Mouse (Mus musculus) adrenal gland, adult 2 months (tissue): ENCODE results near the gene Unc80. TPM values are rescaled to one million over a fixed set of nuclear protein-coding genes. Genes with fewer than 3 reads are reported as not detected.
"Not testable (repeated sequence)": the region's sequence is repeated elsewhere in the genome, so short reads cannot be mapped to it uniquely, and the experiment has no call there.

ENCODE experiments used
- DNase-seq: peaks from one replicate; pipeline ENCODE4 v3.0.0; 2021
- polyA plus RNA-seq: library from polyadenylated mRNA; depleted of rRNA; stranded (reverse); fragments of >200 nt; gene quantifications from 2 replicates; pipeline ENCODE4 v1.2.3, GENCODE M21; 2012
- total RNA-seq, 2 experiments: library from RNA; stranded (reverse); gene quantifications; 2 replicates each; pipeline ENCODE4 v1.2.3; 2021

The Unc80 gene
- total and polyA plus RNA-seq, 3 experiments = 1.2 to 11.9 (median 9.6) TPM

- DNase-seq = no peak
Observed at GRCm38 (mm10) chr1:66617188-66617587, 149.0 kb downstream of the Unc80 start.

GRCm38 (mm10) chr1:66638177-66638576 lies 170.0 kb downstream of the Unc80 start:
- no peak for DNase-seq

DNA sequence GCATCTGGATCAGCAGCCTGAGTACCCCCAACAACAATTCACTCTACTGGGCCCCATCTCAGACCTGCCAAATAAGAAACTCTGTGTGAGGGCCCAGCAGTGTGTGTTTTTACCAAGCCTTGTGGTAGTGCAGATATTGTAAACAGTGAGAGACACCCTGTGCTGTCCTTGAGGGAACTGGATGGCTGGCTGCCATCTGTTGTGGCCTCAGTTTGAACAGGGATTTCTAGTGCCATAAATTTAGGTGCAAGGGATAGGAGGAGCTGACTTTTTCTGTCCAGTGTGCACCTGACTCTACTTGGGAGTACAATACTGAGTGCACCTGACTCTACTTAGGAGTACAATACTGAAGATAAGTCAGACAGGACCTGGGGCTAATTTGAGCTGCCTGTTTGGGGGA lies 178.7 kb downstream of the Unc80 start:
- peak; percentile 57 for DNase-seq

DNA sequence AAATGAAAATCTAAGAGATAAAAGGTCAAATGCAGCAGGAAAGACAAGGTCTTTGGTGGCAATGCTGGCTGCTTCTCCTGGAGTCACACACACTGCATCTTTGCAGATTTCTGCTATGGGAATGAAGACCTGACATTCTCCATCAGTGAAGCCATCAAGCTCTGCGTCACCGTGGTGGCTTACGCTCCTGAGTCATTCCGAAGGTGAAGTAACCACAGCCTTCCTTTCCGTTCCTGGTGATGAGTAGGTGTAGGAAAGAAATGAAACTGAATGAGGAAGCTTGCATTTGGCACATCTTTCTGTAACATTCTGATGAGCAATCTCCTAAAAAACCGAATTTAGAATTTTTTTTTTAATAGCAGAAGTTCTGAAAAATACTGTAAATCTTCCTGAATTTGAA lies 181.4 kb downstream of the Unc80 start:
- DNase-seq = no peak

DNA sequence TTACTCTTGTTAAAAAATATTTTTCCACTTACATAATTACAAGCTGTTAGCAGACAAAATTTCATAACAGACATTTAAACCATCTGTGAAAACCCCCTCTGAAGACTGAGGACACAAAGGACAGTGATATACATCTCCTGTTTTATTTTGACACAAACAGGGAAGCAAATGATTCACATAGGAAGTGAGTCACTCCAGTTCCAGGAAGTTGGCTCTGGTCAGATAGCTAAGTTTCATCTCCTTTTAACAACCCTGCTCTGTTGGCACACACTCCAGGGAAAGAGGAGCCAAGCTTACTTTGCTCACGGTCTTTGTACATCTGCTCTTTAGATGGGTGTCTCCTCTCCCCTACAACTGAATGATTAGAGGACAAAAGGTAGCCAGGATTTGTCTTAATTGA lies 181.8 kb downstream of the Unc80 start:
- DNase-seq = no peak

GRCm38 (mm10) chr1:66655119-66655746 lies 187.1 kb downstream of the Unc80 start:
- no peak for DNase-seq

DNA sequence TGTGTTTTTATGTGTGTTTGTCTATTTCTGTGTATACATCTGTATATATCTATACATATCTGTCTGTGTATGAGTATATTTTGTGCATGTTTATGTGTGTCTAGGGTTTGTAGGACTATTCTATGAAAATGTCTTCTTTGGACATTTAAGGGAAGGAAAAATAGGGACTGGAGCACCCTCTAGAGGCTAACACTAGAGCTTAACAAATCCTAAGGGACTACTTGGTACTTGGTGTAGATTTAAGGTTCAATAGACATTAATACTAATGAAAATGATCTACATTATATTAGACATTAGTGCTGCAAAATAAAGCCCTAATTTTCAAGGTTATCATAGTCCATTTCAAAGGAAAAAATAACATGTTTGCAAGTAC lies 187.6 kb downstream of the Unc80 start:
- DNase-seq = no peak

DNA sequence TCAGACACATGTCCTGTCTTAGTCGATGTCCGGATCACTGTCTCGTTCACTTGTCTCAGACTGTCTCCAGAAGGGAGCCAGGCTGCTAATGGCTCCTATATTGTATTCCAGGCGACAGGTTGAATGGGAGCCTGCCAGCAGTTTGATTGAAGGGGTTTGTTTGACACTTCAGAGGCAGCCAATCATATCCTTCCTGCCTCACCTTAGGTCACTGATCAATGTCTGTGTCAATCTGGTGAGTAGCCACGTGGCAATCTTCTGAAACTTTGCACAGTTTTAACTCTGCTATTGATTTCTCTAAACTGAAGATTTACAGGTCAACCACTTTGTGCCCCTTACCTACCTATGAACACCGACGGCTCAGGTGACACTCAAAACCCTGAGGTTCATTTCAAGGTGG lies 203.3 kb downstream of the Unc80 start:
- no peak for DNase-seq

- no peak for DNase-seq
Observed at GRCm38 (mm10) chr1:66672812-66673211, 204.6 kb downstream of the Unc80 start.

GRCm38 (mm10) chr1:66677928-66678327 lies 209.8 kb downstream of the Unc80 start:
- no peak for DNase-seq

GRCm38 (mm10) chr1:66678662-66679061 lies 210.5 kb downstream of the Unc80 start:
- DNase-seq = no peak

DNA sequence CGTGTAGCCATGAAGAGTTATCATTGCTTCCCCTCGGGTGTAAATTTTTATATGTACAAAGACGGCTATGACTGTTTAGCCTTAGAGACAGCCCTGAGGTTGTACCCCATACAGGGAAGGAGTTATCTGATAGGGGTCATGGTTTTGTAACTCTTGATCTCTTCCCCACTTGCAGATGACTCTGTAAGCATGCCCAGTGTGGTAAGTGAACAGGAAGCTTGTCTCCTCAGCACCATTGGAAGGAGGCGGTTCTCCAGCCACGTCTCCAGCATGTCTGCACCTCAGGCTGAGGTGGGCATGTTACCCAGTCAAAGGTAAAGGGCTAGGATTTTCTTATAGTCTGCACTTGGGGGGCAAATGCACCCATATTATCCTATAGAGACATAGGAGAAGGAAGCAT lies 214.8 kb downstream of the Unc80 start:
- no peak for DNase-seq

DNA sequence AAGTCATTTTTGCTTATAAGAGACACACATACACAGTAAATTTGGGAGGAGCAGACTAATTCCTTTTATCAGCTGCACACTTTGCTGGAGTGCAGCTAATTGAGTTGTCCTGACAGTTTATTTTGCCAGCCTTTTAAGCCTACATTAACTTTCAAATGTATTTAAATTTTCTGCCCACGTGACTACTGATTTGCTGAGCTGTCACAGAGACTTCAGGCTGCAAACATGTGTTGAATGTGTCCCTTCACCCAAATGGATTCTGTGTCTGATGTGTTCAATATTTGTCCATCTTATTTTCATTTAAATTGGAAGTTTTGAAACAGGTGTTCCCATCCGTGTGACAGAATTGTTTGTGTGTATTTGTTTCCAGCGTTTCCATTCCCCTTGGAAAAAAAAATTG lies 223.6 kb downstream of the Unc80 start:
- DNase-seq = no peak

DNA sequence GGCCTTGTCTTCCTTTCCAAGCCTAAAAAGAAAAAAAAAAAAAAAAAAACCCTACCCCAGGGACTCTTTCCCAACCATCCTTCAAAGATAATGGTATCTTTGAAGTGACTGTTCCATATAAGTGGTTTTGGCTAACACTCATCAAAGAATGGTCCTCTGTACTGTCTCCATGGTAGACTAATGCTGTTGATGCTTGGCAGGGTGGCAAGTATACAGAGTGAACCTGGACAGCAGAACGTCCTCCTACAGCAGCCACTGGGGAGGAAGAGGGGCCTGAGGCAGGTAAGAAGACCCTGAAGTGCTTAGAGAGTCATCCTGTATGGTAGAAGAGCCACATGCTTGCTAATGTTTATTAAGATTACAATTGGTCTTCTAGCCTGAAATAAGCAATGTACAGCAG lies 224.1 kb downstream of the Unc80 start:
- no peak for DNase-seq

GRCm38 (mm10) chr1:66692780-66693392 lies 224.7 kb downstream of the Unc80 start:
- no peak for DNase-seq

GRCm38 (mm10) chr1:66694266-66694665 lies 226.1 kb downstream of the Unc80 start:
- DNase-seq = no peak

DNA sequence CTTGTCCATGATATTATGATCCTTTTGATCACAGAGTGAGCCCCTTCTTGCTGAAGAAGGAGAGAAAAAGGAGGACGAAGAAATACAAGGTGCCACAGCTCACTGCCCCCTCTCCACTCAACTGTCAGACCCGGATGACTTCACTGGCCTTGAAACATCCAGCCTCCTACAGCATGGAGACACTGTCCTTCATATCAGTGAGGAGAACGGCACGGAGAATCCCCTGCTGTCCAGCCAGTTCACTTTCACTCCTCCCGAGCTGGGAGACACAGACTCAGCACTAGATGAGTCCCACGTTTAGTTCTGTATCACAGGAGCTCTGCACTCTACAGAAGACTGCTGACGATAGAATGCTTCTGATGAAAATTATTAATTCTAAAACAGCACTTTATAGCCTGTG lies 227.1 kb downstream of the Unc80 start:
- peak; percentile 49 for DNase-seq

DNA sequence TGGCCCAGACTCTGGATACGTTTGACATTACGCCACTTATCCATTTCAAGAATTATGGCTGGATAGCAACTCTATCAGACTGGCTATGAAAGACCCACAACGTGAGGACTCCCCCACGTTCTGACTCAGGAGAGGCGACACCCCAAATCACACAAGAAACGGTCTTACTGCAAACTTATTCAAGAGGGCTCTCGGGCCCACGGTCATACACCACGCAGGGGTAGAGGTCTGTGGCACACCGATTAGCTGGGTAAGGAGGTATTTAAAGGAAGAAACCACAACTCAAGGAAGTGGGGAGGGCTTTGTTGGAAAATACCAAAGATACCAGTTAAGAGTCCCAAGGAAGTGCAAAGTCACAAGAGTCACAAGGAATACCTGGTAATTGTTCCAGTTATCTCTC lies 231.5 kb downstream of the Unc80 start:
- not testable (repeated sequence) for DNase-seq

- DNase-seq = no peak
Observed at GRCm38 (mm10) chr1:66700149-66700692, 232.1 kb downstream of the Unc80 start.

DNA sequence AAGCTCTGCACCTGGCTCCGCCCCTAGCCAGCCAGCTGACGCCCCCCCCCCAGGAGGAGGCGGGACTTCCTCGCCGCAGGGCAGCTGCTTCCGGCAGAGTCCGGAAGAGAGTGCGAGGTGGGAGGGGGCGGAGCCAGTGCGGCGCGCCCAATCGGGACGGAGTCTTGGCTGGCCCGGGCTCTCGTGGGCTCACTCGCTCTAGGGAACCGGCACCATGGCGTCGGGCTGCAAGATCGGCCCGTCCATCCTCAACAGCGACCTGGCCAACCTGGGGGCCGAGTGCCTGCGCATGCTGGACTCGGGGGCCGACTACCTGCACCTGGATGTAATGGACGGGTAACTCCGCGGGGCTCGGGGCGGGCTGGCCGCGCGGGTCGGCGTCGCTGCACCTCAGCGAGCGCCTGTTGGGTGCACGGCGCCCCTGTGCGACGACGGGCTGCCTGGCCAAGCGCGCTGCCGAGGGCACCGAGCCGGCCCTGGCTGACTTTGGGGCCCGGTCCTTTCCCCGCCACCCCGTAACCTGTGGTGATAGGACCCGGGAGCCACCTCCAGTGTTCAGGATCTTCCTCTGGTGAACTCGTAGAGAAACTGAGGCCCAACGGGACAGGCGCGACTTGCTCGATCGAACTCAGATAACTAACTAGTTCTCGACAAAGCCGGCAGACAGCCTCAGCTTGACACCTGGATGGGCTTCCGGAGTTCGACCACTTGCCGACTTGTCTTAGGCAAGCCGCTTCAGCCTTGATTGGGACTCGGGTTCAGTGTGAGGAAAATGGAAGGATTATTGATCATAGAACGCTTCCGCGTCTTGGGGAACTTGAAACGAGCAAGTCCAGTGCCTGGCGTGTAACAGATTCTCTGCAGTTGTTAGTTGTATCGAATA lies 232.8 kb downstream of the Unc80 start, which contains the start of gene Rpe:
Gene Rpe, plus strand, starts transcription at position 139 of the 883 bp plus-strand sequence.
- DNase-seq = peak; percentile 95

DNA sequence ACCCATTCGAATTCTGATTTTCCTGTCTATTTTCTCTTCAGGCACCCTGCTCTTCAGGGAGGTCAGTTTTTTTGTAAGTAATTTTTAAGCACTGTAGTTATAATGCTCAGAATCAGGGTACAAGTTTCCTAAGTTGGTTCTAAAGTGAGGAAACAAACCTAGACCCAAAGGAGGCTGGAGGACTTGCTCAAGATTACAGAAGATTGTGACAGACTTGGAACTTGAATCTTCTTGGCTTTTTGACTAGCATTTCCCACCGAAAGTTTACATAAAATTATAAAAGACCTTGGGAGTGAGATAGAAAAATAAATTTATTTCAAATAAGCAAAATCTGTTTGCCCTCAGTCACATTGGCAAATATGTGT lies 233.4 kb downstream of the Unc80 start:
- no peak for DNase-seq

DNA sequence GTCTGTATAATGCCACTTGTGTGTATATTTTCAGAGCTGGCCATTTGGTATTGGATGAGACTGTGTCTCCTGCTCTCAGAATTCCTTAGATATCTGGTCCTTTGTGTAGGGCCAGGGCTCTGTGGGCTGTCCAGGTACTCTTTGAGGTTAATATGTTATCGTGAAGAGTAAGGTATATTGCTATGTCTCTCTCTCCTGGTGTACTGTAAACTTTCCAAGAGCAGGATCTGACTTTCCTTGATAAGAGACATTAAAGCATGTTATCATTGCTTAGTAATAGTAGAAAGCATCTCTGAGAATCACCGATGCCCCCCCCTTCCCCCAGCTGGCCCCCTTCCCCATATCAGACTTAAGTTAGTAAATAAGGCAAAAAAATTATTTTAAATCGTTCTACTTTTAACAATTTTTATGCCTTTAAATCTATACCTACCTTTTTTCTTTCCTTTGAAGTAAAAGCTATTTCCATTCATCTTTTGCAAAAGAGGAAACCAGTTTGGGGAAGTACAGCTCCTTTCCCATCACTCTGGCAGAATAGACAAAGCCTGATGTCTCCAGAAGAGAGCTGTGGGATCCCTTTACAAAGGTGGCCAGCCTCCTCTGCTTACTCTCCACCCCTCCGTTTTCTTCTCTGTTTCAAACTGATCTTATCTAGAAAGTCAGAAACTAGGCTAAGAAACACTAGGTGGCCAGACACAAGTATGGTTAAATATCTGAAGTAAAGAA lies 234.6 kb downstream of the Unc80 start:
- no peak for DNase-seq
